ENCODE assay signal across 9 mouse cellular contexts in the genomic region with DNA sequence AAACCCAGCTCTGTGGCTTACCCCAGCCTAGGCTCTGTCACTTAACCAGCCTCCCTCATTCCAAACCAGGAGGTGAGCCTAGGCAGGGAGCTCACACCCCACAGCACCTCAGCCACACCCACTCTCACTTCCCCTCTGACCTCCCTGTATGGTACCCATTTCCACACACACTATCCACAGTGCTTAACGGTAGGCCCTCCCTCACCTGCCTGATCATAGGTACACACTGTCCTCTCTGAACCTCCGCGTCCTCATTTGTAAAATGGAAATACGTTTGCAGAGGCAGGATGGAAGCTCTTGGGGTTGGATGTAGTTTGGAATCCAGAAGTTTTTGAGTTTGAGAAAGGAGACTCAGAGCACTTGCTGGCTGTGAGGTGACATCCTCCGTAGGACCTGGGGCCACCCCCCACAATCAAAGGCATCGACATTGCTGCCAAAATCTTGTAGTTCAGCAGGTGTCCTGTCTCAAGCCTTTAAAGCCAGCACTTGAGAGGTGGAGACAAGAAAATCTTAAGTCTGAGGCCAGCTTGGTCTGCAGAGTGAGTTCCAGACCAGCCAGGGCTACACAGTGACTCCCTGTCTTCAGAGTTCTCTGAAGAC. TPM values are rescaled to one million over a fixed set of nuclear protein-coding genes. Genes with fewer than 3 reads are reported as not detected.
DNase-seq lines count a peak whose midpoint lies in the region; ATAC-seq and TF ChIP-seq lines count a peak whose summit lies in the region.
"Had no signal": no experiment of that assay in that cellular context is flagged by ENCODE, and none has a peak within 500 bp of the region (broad histone marks: within the 10 kb centered on the region; RNA-seq: fewer than 3 reads in every experiment).

No protein-coding gene starts in this region.

- peaks cover 78% of the 10 kb centered on the region for H3K4me1 ChIP-seq in heart, embryonic 11.5 days (ENCODE audit: control insufficient read depth, insufficient read depth, low read length)
- H3K4me1 ChIP-seq in testis, adult 2 months (ENCODE audit: control insufficient read depth, insufficient read depth, low read length), result peaks cover 3% of the 10 kb centered on the region; the same call in 1 of the 2 replicates
- peaks cover 64% of the 10 kb centered on the region for H3K4me1 ChIP-seq in limb, embryonic 12.5 days (replicated peaks)

- no peak for ATAC-seq in heart, embryonic 11.5 days (replicated peaks; ENCODE audit: insufficient number of reproducible peaks, low FRiP score, low TSS enrichment)
- ATAC-seq in limb, embryonic 12.5 days (ENCODE audit: insufficient number of reproducible peaks, insufficient read depth, low FRiP score, low TSS enrichment, low read depth), result peak; percentile 48
- no peak; the same call in 1 of the 2 replicates for ATAC-seq in megakaryocyte, adult 5-6 weeks (ENCODE audit: poor library complexity, severe bottlenecking)
- ATAC-seq: inflammation-experienced regulatory T-cells, adult 6 months had no signal

- DNase-seq in heart, postnatal 14 days, result no peak
- DNase-seq in testis, postnatal 14 days (ENCODE audit: low spot score), result no peak
- no peak for DNase-seq in right cerebral cortex, postnatal 14 days
- DNase-seq in frontal cortex, adult 2 months (ENCODE audit: extremely low spot score in 1 of 2, low spot score in 1 of 2), result no peak

- H3K27ac ChIP-seq in heart, embryonic 11.5 days (ENCODE audit: low read depth, low read length), result peak overlapping the region; percentile 92
- H3K27ac ChIP-seq in testis, adult 2 months (ENCODE audit: control insufficient read depth, insufficient read depth, low read depth, low read length), result peak overlapping the region; percentile 22; the same call in 1 of the 2 replicates
- peak overlapping the region; percentile 94 for H3K27ac ChIP-seq in limb, embryonic 12.5 days

- H3K27me3 ChIP-seq in heart, embryonic 11.5 days (ENCODE audit: control insufficient read depth, insufficient read depth, low read length), result no peaks in the 10 kb centered on the region
- no peaks in the 10 kb centered on the region for H3K27me3 ChIP-seq in testis, adult 2 months (ENCODE audit: control insufficient read depth, insufficient read depth, low read length)
- H3K27me3 ChIP-seq in limb, embryonic 12.5 days, result no peaks in the 10 kb centered on the region

- H3K4me2 ChIP-seq in heart, embryonic 11.5 days, result peak overlapping the region; percentile 23
- H3K4me2 ChIP-seq in limb, embryonic 12.5 days, result 0 out of 2 replicates have a peak overlapping the region, but pooled peaks have one; percentile 13

- no peak overlapping the region for H3K4me3 ChIP-seq in heart, embryonic 11.5 days (ENCODE audit: low read depth, low read length)
- no peak overlapping the region for H3K4me3 ChIP-seq in testis, adult 2 months (ENCODE audit: control insufficient read depth, low read depth, low read length)
- no peak overlapping the region for H3K4me3 ChIP-seq in limb, embryonic 12.5 days (replicated peaks)

- peak overlapping the region; percentile 66; the same call in 1 of the 2 replicates for H3K9ac ChIP-seq in heart, embryonic 11.5 days (ENCODE audit: low read depth, low read length)
- no peak overlapping the region; the same call in 1 of the 2 replicates for H3K9ac ChIP-seq in limb, embryonic 12.5 days (replicated peaks)

- H3K9me3 ChIP-seq in heart, embryonic 11.5 days (replicated peaks; ENCODE audit: control insufficient read depth, low read length), result no peaks in the 10 kb centered on the region
- no peaks in the 10 kb centered on the region for H3K9me3 ChIP-seq in limb, embryonic 12.5 days

- no peaks in the 10 kb centered on the region for H3K36me3 ChIP-seq in heart, embryonic 11.5 days (ENCODE audit: control insufficient read depth, insufficient read depth, low read length)
- H3K36me3 ChIP-seq in testis, adult 2 months (ENCODE audit: control insufficient read depth, insufficient read depth, low read length), result no peaks in the 10 kb centered on the region
- H3K36me3 ChIP-seq in limb, embryonic 12.5 days, result no peaks in the 10 kb centered on the region

- intact Hi-C loops in heart, postnatal 14 days (cut with DNase I), result loop anchor here (5.0 kb wide), 1 partner anchor 33 kb away; no protein-coding TSS in a partner anchor

- no peak for TF ChIP-seq POLR2A in testis, adult 2 months (IDR thresholded peaks at IDR 0.05; ENCODE audit: control insufficient read depth, low read depth, low read length)

- no peak for TF ChIP-seq CTCF in testis, adult 2 months (IDR thresholded peaks at IDR 0.05; ENCODE audit: control insufficient read depth, insufficient read depth, insufficient replicate concordance, low read depth, low read length)

- WGBS in heart, embryonic 11.5 days (ENCODE audit: insufficient replicate concordance), result 48% methylated on average over 6 of the region's 6 CpGs
- 53% methylated on average over 6 of the region's 6 CpGs for WGBS in limb, embryonic 12.5 days

RNA-seq across cellular contexts. Expression of a gene that starts 27.0 kb away (rescaled TPM):
- polyA plus RNA-seq in heart, embryonic 11.5 days (2014; fragmentation: Nextera tagmentation; extraction: Ambion mirVana), result 55.5 and 56.4 TPM in 2 replicates
- 100 to 1,000 TPM; 436 to 447 TPM for total RNA-seq in heart, postnatal 14 days (2021)
- polyA plus RNA-seq in testis, adult 2 months (2012; rRNA removed), result 6.0 and 7.4 TPM in 2 replicates
- polyA plus RNA-seq in limb, embryonic 12.5 days (2016; fragmentation: Nextera tagmentation; extraction: Ambion mirVana), result 14.3 and 18.8 TPM in 2 replicates
- polyA plus RNA-seq in frontal cortex, adult 2 months (2012; rRNA removed), result 3.5 and 4.0 TPM in 2 replicates
- total RNA-seq in megakaryocyte, adult 5-6 weeks (2015), result under 0.01 TPM in 1 of 2 replicates, not detected in the other
- total RNA-seq in megakaryocyte, adult 5-6 weeks (2017), result 0.04 TPM in 2 replicates
- polyA plus RNA-seq: inflammation-experienced regulatory T-cells, adult 6 months had no signal

RNA-seq across cellular contexts. Expression of a gene that starts 42.5 kb away (rescaled TPM):
- polyA plus RNA-seq in heart, embryonic 11.5 days (2014; fragmentation: Nextera tagmentation; extraction: Ambion mirVana), result not detected in 2 replicates
- not detected for total RNA-seq in heart, postnatal 14 days (2021)
- 1,386 and 1,446 TPM in 2 replicates for polyA plus RNA-seq in testis, adult 2 months (2012; rRNA removed)
- not detected in 2 replicates for polyA plus RNA-seq in limb, embryonic 12.5 days (2016; fragmentation: Nextera tagmentation; extraction: Ambion mirVana)
- not detected in 2 replicates for polyA plus RNA-seq in frontal cortex, adult 2 months (2012; rRNA removed)
- total RNA-seq in megakaryocyte, adult 5-6 weeks (2015), result not detected in 2 replicates
- not detected in 2 replicates for total RNA-seq in megakaryocyte, adult 5-6 weeks (2017)
- polyA plus RNA-seq: inflammation-experienced regulatory T-cells, adult 6 months had no signal

Comparison
In these comparisons a context has a peak if more than half of its experiments do, and no peak if none do; other contexts are left out.
1. H3K27ac ChIP-seq: peak in every context shown above with its lines; median percentile 94 in limb, embryonic 12.5 days; 92 in heart, embryonic 11.5 days; 22 in testis, adult 2 months.
2. RNA of a gene that starts 42.5 kb away (polyA plus RNA-seq): 1,386 to 1,446 TPM in testis, adult 2 months; not detected in heart, embryonic 11.5 days, not detected in limb, embryonic 12.5 days and not detected in frontal cortex, adult 2 months; every median in the first group is over 1,000 times any median in the second.